Mouse (Mus musculus) limb, embryonic 13.5 days (tissue): ENCODE results near the gene Olfr1412. TPM values are rescaled to one million over a fixed set of nuclear protein-coding genes. Genes with fewer than 3 reads are reported as not detected.

Source experiments
- ATAC-seq: fragments of 200-750 bp; cut with Nextera tagmentation; 2 replicates; pipeline ENCODE4 v1.8.0; 2017; ENCODE audit warnings: low read depth, moderate number of reproducible peaks, moderate TSS enrichment; ENCODE audit not compliant: low FRiP score
- H3K27ac ChIP-seq: fragments of 300-500 bp; sonication (generic); 2 replicates; pipeline ENCODE4 v1.5.1; 2015; ENCODE audit warnings: inconsistent platforms, mild to moderate bottlenecking, moderate library complexity
- H3K27me3 ChIP-seq: fragments of 300-500 bp; sonication (generic); 2 replicates; pipeline ENCODE4 v1.6.1; 2015; ENCODE audit warnings: mild to moderate bottlenecking, inconsistent platforms
- H3K36me3 ChIP-seq: fragments of 300-500 bp; sonication (generic); 2 replicates; pipeline ENCODE4 v1.6.1; 2015; ENCODE audit warnings: inconsistent platforms, mild to moderate bottlenecking, moderate library complexity
- H3K4me1 ChIP-seq: fragments of 300-500 bp; sonication (generic); 2 replicates; pipeline ENCODE4 v1.6.1; 2015; ENCODE audit warnings: inconsistent platforms
- H3K4me2 ChIP-seq: fragments of 300-500 bp; sonication (generic); replicated peaks from 2 replicates; pipeline ENCODE4 v1.6.1; 2015; ENCODE audit warnings: inconsistent platforms, mild to moderate bottlenecking, moderate library complexity
- H3K4me3 ChIP-seq: fragments of 300-500 bp; sonication (generic); 2 replicates; pipeline ENCODE4 v1.5.1; 2015; ENCODE audit warnings: moderate library complexity, mild to moderate bottlenecking, inconsistent platforms
- H3K9ac ChIP-seq: fragments of 300-500 bp; sonication (generic); 2 replicates; pipeline ENCODE4 v1.6.1; 2015; ENCODE audit warnings: mild to moderate bottlenecking, inconsistent platforms
- H3K9me3 ChIP-seq: fragments of 300-500 bp; sonication (generic); 2 replicates; pipeline ENCODE4 v1.6.1; 2016; ENCODE audit warnings: inconsistent platforms
- WGBS: fragments of 180-500 bp; shearing (Covaris S2); methylation state at CpG from one replicate; pipeline ENCODE4 v1.1.7; 2015; 5-methylcytosine and 5-hydroxymethylcytosine counted together
- polyA plus RNA-seq: library from polyadenylated mRNA; unstranded; fragments of >200 nt; fragmentation: Nextera tagmentation; extraction: Ambion mirVana; gene quantifications from 2 replicates; pipeline ENCODE4 v1.2.1, GENCODE M21; 2015

The Olfr1412 gene
- polyA plus RNA-seq, 1 experiment from 2014 or later = not detected

DNA sequence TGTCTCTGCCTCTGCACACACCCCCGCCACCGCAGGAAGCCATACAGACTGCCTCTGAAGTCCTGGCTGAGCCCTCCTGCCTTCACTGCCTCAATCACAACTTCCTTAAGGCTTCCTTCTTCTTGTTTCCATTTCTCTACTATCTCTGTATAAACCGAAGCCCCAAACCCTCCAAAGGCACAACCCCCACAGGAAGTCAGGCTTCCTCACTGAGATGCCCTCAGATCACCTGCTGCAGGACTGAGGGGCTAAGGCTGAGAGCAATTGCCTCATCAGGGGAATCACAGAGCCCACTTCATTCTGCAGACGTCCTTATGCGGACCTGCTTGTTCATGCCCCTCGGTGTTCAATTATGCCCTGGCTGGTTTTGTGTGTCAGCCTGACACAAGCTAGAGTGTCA is 54.8 kb downstream of the Olfr1412 start:
- Histone ChIP-seq H3K4me1 (peaks cover 21% of the 10 kb centered on the region), H3K9me3 (no peaks in the 10 kb centered on the region), H3K36me3 (peaks cover 35% of the 10 kb centered on the region), H3K27ac (no peak overlapping the region), H3K27me3 (no peaks in the 10 kb centered on the region), H3K4me2 (peak overlapping the region; percentile 98), H3K4me3 (peak overlapping the region; percentile 92), H3K9ac (peak overlapping the region; percentile 96)
- 90% methylated on average over 6 of the region's 6 CpGs for WGBS
- ATAC-seq = no peak

Other genes starting within 250 kb of the Olfr1412 start
- 279 and 287 TPM in 2 replicates for gene Ndufa10, start 111.9 kb upstream of the Olfr1412 start, polyA plus RNA-seq
- gene Olfr1416, start 100.7 kb upstream of the Olfr1412 start, polyA plus RNA-seq = not detected in 2 replicates
- not detected in 2 replicates for gene Olfr1415, start 89.7 kb upstream of the Olfr1412 start, polyA plus RNA-seq
- not detected in 2 replicates for gene Olfr1414, start 67.1 kb upstream of the Olfr1412 start, polyA plus RNA-seq
- gene Olfr1413, start 14.5 kb upstream of the Olfr1412 start, polyA plus RNA-seq = not detected in 2 replicates
- not detected in 2 replicates for gene Olfr1411, start 8.6 kb downstream of the Olfr1412 start, polyA plus RNA-seq
- not detected in 2 replicates for gene Olfr1410, start 20.0 kb downstream of the Olfr1412 start, polyA plus RNA-seq
- gene Olfr12, start 32.0 kb downstream of the Olfr1412 start, polyA plus RNA-seq = not detected in 2 replicates
- 386 and 414 TPM in 2 replicates for gene Cops9, start 56.2 kb downstream of the Olfr1412 start, polyA plus RNA-seq
- gene Otos, start 63.1 kb downstream of the Olfr1412 start, polyA plus RNA-seq = not detected in 2 replicates
- gene Gpc1, start 245.9 kb downstream of the Olfr1412 start, polyA plus RNA-seq = 67.7 and 71.4 TPM in 2 replicates